Mouse (Mus musculus) heart, postnatal 4 days (tissue): ENCODE measurements around the gene Dag1. TPM values are rescaled to one million over a fixed set of nuclear protein-coding genes. Genes with fewer than 3 reads are reported as not detected.
"Not testable (repeated sequence)": the region's sequence is repeated elsewhere in the genome, so short reads cannot be mapped to it uniquely, and the experiment has no call there.

Source experiments
- DNase-seq: peaks from one replicate; pipeline ENCODE4 v3.0.0; 2021
- total RNA-seq, 2 experiments: library from RNA; stranded (reverse); gene quantifications; 2 replicates each; pipeline ENCODE4 v1.2.3; 2021

The Dag1 gene
- total RNA-seq, 2 experiments from 2014 or later = 307 to 326 TPM

DNA sequence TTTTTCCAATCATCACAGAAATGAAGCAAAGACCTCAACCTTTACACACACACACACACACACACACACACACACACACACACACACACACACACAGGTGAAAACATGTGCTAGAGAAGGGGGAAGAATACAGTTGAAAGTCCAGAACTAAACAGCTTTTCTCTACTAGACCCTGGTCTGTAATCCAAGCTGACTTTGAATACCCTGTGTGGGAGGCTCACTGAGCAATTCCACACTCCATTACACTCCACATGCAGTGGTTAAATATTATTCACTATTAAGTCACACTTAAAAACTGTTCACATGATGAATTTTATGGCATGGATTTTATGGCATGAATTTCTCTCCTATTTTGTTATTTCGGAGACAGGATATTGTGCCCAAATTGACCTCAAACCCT lies 40.1 kb downstream of the Dag1 start:
- no peak for DNase-seq

DNA sequence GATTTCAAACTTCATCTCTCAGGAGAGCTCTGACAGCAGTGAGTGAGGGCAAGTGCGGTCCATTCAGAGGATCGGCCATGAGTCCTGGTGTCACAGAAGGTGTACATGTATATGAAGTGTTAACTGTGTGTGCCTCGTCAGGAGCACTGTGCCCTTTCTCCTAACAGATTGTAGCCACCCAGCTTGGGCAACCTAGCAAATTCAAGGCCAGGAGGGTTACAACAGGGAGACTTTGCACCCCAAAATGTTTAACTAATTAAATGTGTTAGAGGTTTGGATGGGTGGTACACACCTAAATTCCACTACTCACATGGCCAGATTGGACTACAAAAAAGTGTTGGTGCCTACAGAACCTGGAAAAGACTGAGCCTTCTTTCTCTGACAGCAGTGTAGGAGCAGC lies 42.2 kb downstream of the Dag1 start:
- no peak for DNase-seq

DNA sequence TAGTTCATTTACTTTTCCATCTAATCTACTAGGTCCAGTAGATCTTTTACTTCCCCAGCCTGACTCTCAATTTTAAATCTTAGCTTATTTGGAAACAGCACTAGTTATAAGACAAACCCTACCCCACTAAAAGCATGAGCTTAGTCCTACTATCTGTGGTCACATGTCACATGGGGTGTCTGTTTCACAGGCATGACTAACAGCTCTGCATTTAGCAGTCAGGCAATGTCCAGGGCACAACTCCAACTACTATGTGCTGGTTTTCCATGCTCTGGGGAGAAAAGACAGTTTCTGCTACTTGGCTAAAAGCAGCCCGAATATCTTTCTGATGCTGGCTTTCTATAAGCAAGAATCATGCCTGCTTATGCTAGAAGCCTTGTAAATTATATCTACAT lies 43.4 kb downstream of the Dag1 start:
- peak; percentile 71 for DNase-seq

DNA sequence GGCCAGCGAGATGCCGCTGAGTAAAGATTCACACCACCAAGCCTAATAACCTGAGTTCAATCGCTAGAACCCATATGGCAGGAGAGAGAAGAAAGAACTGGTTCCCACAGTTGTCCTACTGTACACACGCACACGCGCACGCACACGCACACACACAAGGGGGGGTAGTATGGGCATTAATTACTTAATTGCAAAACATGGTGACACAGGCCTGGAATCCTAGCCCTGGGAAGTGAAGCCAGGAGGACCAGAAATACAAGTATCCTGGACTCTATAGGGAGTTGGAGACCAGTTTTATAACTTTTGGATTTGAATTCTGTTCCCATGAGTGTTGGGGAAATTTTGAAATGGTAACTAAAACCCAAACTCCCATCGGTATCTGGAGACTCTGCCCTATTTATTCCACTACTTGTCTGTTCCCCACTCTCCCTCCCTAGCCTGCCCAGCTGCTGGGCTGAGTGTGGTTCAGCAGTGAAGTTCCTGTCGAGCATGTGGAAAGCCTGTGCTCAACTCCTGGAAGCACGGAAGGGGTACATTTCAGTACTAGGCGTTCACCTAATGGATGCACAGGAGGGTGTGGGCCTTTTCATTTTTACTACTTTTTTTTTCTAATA lies 43.9 kb downstream of the Dag1 start:
- no peak for DNase-seq

DNA sequence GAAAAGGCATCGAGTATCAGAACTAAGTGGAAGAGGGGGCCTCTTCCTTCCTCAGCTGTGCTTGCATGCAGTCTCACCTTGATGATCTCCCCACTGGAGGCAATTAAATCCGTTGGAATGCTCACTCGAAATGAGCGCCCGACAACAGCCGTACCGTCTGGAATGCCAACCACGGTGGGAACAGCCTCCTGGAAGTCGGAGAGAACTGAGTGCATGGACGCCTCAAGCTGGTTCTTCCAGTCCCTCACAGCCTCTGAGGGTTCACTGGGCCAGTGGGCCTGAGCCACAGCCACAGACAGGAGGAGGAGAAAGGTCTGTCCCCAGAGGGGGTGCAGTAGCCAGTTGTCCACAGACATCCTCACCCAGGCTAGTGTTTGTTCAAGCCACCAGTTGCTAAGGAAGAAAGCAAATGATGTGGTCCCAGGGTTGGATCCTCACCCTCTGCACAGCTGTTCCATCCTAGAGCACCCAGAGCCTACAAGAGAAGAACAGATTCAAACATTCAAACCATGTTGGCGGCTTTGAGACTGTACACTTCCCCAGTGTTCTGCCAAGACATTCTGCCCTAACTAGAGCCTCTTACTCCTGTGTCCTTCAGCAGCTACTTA lies 45.7 kb downstream of the Dag1 start:
- DNase-seq = no peak

DNA sequence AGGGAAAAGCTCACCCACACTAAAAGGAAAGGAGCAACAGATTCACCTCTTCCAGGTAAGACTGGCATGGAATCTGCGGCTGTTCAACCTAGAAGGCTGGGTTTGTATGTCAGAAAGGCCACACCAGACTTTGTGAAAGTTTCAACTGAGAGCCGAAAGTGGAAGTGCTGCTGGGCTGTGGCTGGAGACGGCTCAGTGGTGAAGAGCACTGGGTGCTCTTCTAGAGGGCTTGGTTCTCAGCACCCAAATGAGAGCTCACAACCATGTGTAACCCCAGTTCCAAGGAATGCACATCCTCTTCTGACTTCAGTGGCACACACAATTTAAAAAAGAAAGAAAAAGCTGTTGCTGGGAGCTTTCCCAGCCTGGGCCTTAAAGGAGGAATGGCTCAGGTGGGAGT lies 46.4 kb downstream of the Dag1 start:
- DNase-seq = no peak

DNA sequence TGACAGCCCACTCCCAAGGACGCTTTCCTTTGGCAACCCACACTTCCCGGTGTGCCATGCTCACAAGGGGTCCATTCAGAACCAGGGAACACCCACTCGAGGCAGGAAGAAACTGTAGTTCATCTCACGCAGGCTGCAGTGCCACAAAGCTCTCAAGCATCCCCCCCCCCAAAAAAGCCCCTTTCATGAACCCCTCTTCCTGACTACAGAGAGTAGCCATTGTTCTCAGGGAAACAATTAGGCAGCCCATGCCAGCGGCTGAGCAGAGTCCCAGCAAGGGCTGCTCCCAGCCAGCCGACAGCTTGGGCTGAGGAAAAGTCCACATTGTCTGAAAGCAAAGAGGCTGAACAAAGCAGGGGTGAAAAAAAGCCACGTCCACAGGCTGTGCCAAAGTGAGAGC lies 50.7 kb downstream of the Dag1 start:
- DNase-seq = peak; percentile 44

DNA sequence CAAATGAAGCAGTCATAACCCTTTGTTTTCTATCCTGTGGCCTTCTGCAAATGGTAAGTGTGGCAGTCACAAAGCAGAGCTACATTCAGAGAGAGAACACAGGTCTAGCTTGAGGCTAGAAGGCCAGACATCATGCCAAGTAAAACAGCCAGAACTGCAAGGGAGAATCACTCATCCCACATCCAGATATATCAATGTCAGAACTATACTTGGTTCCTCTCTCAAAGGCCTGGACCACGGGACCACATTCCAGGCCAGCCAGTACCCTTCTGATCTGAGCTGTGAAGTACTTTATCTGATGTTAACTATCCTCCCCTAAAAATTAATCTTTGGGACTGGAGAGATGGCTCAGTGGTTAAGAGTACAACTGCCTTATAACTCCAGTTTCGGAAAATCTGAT lies 51.3 kb downstream of the Dag1 start:
- DNase-seq = no peak

DNA sequence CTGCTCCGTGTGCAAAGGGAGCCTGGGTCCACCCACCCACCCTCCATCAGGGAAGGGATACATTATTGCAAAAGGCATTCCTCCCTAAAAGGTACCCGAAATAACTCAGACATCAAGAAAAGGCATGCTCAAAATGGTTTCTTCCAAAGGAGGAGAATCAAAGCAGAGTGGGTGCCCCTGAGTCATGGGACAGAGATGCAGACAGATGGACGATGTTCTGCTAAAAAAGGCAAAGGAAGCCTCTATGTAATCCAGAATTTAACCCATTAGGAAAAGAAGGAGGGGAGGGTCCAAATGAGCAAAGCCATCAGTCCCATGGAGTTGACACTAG lies 58.2 kb downstream of the Dag1 start:
- no peak for DNase-seq

DNA sequence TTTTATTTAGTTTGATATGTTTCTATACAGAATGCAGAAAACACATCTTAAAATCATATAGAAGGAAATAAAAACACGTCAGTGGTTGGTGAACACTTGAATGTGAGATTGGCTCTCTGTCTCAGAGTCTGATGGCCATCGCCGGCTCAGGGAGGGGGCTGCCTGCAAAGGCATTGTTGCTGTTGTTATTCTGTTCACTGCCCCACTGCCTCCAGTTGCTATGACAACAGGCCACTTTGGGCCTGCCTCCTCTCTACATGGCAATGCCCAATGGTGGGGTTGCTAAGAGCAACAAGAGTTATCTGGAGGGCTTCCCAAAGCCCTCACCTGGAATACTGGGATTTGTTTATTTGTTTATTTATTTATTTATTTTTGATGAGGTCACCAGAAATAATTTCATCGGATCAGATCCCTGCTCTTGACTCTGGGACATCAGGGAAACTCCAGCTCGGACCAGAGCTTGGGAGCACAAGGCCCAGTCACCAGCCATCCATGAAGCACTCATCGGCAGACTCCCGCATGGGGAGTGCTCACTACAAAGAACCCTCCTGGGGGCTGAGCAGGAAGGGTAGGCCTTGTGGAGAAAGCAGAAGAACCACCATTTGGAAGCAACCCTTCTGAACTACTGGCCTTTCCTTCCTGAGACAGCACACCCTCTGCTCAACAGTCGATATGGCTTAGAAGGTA lies 58.7 kb downstream of the Dag1 start:
- DNase-seq = no peak

DNA sequence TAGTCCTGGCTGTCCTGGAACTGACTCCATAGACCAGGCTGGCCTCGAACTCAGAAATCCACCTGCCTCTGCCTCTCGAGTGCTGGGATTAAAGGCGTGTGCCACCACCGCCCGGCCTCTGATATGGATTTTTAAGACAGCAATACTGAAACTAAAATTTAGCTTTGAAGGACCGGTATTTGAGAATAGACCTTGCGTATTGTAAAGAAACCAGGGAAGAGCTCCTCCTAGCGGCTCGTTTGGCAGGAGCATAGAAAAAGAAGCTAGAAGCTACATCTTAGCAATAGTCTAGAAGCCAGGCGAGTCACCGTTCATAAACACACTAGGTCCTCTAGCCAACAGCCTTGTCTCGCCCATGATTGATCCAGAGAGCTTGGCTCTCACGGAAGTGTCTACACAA lies 60.7 kb downstream of the Dag1 start:
- peak; percentile 79 for DNase-seq

DNA sequence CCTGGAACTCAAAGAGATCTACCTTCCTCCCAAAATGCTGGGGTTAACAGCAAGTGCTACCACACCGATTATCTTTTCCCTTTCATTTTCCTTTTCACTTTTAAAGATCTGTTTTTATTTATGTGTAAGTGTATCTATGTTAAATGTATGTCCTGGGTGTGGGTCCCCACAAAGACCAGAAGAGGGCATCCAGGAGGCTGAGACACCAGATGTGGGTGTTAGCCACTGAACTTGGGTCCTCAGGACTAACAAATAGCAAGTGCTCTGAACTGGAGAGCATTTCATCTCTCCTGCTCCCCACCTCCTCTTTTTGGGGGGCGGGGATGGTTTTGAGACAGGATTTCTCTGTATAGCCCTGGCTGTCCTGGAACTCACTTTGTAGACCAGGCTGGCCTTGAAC lies 61.6 kb downstream of the Dag1 start:
- DNase-seq = no peak

DNA sequence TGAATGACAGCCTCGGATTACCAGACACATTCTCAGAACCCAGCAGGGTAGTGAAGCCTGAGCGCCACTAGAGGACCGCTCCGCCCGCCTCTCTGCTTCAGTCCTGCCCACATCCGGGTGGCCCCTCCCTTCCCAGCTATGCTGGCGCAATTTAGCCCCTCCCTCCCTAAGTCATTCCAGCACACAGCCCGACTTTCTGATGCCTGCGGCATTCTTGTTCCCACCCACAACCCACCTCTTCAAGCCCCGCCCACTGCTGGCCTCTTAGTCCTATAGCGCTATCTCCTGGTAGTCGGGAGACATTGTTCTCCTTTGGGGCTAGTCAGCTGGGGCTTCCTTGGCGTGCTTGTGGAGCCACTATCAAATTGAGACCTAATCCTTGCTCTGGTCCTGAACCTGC lies 62.6 kb downstream of the Dag1 start:
- DNase-seq = peak; percentile 95

DNA sequence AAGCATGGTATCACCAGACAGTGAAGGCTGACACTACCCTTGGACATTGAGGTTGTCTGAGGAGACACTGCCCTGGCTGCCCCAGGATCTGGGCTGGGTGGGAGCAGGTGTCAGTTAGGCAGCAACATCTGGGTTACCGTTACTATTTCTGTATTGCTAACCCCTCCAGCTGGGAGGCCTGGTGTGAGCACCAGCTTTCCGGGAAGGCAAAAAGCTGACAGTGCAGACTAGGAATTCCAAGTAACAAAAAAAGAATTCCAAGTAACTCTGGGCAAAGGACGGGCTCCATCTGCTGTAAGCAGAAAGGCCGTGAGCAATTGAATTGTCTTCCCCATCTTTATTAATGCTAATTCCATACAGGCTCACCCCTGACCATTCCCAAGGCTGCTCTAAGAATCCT lies 65.1 kb downstream of the Dag1 start:
- DNase-seq = no peak

DNA sequence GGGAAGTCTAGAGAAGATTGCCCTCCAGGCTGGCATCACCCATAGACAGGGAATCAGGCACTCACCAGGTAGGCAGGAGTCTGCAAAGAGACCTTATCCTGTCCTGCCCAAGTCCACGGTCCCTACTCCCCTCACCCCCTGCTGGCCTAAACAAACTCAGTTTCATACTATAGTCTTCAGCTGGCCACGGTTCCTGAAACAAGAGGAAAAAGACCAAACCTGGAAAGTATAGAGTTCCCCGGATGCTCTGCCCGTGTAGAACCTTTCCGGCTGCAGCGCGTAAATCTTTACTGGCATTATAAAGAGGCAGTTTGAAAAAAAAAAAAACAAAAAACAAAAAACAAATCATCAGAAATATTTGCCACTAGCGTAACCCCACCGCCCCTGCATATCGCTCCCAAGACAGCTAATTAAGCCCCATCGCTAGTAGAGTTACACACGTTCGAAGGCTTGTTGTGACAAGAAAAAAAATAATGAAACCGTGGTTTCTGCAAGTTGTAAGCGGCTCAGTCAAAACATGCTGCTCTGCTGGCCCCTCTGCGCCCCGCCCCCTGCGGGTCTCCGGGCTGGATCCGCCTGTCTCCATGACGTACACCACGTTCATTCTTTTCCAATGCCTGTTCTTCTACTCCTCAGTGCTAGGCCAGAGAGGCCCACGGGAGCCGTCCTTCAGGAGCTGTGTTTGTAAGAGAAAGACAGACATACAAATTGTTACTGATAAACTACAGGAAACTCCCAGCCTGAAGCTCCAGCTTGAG lies 66.7 kb downstream of the Dag1 start:
- DNase-seq = peak; percentile 46

DNA sequence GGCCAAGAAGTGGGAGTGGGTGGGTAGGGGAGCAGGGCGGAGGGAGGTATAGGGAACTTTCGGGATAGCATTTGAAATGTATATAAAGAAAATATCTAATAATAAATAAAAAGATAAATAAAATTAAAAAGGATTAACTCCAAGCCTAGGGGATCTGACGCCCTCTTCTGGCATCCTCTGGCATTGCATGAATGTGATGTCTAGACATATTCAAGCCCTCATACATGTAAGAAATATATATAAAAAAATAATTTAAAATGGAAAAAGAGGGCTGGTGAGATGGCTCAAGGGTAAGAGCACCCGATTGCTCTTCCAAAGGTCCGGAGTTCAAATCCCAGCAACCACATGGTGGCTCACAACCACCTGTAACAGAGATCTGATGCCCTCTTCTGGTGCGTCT lies 67.5 kb downstream of the Dag1 start:
- not testable (repeated sequence) for DNase-seq

DNA sequence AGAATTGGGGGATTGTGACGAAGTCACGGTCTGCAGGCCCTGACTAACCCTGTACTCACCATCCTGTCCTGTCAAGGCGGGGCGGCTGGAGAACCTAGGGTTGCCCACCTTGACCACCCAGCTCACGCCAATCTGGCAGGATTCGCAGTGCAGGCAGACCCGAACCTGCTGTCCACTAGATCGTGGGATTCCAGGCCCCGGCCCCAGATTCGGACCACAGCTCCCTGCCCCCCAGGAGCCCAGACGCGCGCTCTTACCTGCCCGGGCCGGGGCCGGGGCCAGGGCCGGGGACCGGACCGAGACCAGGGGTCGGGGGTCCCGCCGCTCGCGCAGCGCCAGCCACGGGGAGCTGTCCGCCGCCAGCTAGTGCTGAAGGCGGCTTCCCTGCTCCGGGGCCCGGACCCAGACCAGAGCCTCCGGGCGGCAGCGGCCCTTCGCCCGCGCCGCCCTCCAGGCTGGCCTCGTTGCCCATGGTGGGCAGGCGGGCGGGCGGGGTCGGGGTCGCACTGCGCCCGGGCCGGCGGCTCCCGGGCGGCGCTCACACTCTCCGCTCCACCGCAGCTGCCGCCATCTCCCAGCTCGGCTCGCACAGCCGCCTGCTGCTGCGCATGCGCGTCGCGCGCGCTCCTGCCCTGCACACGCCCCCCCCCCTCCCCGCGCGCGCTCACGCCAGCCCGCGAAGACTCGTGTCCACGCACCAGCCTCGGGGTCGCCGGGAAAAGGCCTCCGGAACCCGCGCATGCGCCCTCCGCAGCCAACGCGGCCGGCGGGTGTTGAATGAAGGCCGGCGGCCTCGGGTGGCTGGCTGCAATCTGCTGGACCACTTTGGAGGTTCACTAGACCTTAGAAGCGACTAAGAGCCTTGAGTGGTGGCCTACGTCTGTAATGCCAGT lies 73.7 kb downstream of the Dag1 start, which contains the start of gene Bsn:
Gene Bsn (minus strand): TSS at position 598 of the 893 bp plus-strand sequence.
- peak; percentile 76 for DNase-seq

DNA sequence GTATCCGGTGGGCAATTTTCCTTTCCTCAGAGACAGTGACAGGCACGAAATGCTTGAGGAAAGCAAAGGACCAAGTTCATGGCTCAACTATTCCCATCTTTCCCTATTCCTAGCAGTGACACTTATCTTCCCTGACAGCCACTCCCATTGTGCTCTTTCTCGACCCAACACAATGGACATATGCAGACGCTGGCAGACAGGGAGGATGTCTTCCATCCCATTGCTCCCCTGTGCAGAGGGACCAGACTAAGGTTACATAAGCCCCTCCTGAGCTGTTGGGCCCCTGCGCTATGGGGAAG lies 74.3 kb downstream of the Dag1 start:
- DNase-seq = no peak

DNA sequence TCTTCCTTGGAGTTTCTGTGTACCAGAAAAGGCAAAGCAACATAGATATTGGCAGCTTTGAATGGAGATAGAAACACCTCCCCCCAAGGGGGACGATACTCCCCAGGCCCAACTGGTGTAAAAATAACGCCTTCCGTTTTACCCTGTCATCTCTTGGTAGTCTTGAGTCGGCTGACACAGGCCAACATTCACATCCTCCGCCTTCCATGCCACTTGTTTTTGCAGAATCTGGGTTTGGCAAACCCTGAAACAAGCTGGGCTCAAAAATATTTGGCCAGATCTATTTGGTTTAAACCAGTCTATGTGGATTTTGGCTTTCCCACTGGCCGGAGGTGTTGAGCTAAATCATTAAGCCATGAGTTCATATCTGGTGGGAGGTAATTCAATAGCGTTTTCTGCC lies 74.7 kb downstream of the Dag1 start:
- no peak for DNase-seq

DNA sequence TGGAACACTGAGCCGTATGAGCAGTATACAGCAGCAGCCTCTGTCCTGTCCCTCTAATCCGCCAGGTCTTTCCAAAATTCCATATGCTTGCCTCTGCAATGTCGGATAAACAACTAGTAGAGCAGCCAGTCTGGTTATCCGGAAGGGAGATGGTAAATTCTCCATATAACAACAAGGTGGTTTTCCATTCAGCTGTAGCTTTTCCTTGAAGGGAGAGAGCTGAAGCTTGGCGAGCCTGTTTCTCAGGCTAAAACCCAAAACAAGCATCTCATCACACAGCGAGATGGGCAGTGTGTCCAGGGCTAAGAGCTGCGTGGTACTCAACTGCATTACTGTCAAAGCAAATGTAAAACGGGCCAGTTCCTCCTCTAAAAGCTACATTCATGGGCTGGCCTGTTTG lies 75.2 kb downstream of the Dag1 start:
- no peak for DNase-seq

DNA sequence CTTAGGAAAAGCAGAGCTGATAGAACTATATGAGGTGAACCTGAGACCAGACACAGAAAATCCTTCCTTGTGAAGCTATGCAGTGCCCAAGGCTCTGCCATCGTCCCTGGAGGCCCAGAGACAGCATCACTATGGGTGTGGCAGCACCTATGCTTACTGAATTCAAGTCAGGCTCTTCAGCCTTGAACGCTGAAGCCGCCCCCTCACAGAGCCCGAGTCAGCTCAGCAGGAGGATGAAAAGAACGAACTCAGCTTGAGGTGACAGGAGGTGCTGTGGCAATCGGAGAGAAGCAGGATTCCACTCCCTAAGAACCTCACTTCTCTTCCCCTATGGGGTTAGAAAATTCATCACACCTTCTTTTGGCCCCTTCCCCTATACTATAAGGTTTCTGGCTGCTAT lies 76.1 kb downstream of the Dag1 start:
- no peak for DNase-seq

DNA sequence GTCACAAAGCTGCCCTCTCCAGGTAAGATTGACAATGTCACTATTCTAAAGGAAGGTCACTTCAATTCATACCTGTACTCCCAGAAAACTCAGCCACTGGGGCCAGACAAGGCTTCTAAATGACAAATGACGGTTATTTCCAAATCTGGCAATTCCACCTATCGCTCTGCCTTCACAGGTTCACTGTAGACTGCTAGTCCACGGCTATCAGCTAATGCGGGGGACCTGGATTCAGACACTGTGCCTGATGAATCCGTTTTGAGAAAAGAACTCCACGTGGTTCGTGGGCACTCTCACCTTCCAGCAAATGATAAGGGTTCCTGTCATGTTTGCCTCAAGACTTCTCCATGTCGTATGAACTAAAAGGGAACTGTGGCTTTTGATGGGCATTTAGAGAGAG lies 78.0 kb downstream of the Dag1 start:
- no peak for DNase-seq

DNA sequence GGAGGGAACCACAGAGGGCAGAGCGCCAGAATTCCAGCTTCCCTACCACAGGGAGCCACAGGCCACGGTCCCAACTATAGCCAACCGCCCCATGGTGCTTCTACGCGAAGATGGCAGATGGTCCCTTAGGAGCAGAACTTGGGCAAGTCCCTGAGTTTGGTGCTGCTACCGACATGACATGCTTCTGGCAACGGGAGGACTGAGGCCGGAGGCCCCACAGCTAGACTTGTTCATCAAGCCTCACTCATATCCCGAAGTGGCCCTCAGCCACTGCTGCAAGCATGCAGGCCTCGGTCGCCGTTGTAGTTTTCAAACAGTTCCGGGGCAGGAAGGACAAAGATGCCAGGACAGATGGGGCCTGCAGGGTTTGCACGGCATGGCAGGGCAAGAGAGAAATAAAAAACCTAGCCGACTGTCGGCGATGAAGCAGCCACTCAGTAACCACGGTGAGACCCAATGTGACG lies 80.2 kb downstream of the Dag1 start:
- no peak for DNase-seq
